Mouse (Mus musculus) ES-Bruce4 (cell line): ENCODE measurements around the gene Erg28. TPM values are rescaled to one million over a fixed set of nuclear protein-coding genes. Genes with fewer than 3 reads are reported as not detected.

Experiments
- H3K27ac ChIP-seq: 2 replicates; pipeline ENCODE4 v1.5.1; 2012; ENCODE audit warnings: low read length, inconsistent platforms; ENCODE audit not compliant: insufficient read depth
- H3K27me3 ChIP-seq: 2 replicates; pipeline ENCODE4 v1.6.1; 2012; ENCODE audit warnings: mild to moderate bottlenecking, low read length, inconsistent platforms; ENCODE audit not compliant: control insufficient read depth, poor library complexity, insufficient read depth, severe bottlenecking
- H3K36me3 ChIP-seq: 2 replicates; pipeline ENCODE4 v1.6.1; 2012; ENCODE audit warnings: inconsistent platforms, mild to moderate bottlenecking, low read length, moderate library complexity; ENCODE audit not compliant: control insufficient read depth, poor library complexity, insufficient read depth, severe bottlenecking
- H3K4me1 ChIP-seq: one replicate; pipeline ENCODE4 v1.8.1; 2011; ENCODE audit warnings: low read length; ENCODE audit not compliant: control insufficient read depth, insufficient read depth
- H3K4me3 ChIP-seq: 2 replicates; pipeline ENCODE4 v1.5.1; 2011; ENCODE audit warnings: low read depth, mild to moderate bottlenecking, low read length
- H3K9ac ChIP-seq: 2 replicates; pipeline ENCODE4 v1.6.1; 2012; ENCODE audit warnings: low read depth, mild to moderate bottlenecking, inconsistent platforms; ENCODE audit not compliant: poor library complexity, severe bottlenecking
- H3K9me3 ChIP-seq: replicated peaks from 2 replicates; pipeline ENCODE4 v1.6.1; 2012; ENCODE audit warnings: mild to moderate bottlenecking, low read length, inconsistent platforms; ENCODE audit not compliant: control insufficient read depth, poor library complexity, insufficient read depth, severe bottlenecking
- CTCF ChIP-seq: IDR thresholded peaks from one replicate; pipeline ENCODE4 v1.8.1; 2011; ENCODE audit warnings: low read depth, low read length
- EP300 ChIP-seq: IDR thresholded peaks from 2 replicates; pipeline ENCODE4 v1.6.1; 2011; ENCODE audit warnings: low read depth, low read length; ENCODE audit not compliant: insufficient read depth
- POLR2A ChIP-seq: IDR thresholded peaks from one replicate; pipeline ENCODE4 v1.8.1; 2011; ENCODE audit warnings: low read length; ENCODE audit not compliant: insufficient read depth
- polyA plus RNA-seq: library from polyadenylated mRNA; stranded (reverse); fragments of >200 nt; gene quantifications from 2 replicates; pipeline ENCODE4 v1.2.4, GENCODE M21; 2011; ENCODE audit warnings: low read depth; ENCODE audit not compliant: missing spikeins, insufficient read depth, insufficient read length

Erg28 gene
- polyA plus RNA-seq, 1 experiment = 99.3 TPM

DNA sequence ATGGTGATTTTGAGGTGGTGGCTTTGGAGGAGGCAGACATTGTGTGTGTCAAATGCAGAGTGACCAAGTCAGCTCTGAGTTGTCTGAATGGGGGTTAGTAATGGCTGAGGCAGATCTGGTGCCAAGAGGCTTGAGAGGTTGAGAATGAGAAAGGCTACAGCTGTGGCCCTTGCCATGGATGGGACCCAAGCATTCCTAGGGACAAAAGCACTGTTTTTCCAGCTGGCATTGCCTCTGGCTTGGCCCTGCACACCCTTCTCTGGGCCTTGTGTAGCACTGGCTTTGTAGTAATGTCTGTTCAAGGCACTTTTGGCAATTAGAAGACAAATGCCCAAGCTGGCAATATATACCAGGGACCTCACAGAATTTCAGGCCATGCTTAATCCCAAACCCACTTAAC is 13.4 kb downstream of the Erg28 start:
- H3K9ac ChIP-seq = no peak overlapping the region
- no peak overlapping the region for H3K4me3 ChIP-seq
- H3K36me3 ChIP-seq = peaks cover 4% of the 10 kb centered on the region; the same call in 1 of the 2 replicates
- H3K27ac ChIP-seq = no peak overlapping the region
- peaks cover 10% of the 10 kb centered on the region; the same call in 1 of the 2 replicates for H3K9me3 ChIP-seq
- no peaks in the 10 kb centered on the region for H3K4me1 ChIP-seq
- TF ChIP-seq EP300 (no peak), POLR2A (no peak), CTCF (no peak)
- H3K27me3 ChIP-seq = no peaks in the 10 kb centered on the region

DNA sequence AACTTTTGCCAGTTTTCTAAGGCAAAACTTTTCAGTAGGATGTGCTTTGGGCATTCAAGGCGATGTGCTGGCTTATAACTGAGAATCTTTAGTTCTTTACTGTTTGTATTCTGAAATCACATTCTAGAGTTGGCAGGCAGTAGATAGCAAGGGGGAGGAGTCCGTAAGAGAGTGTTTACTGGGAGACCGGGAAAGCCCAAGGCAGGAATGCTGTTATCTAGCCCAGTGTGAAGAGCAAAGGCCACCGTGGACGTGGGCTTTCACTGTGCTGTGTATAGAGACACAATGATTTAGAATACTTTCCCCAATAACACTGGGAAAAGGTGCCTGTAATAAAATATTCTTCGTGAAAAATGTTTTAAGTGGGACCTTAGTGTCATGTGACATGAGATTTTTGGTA is 14.6 kb downstream of the Erg28 start:
- Histone ChIP-seq H3K9me3 (peaks cover 10% of the 10 kb centered on the region; the same call in 1 of the 2 replicates), H3K4me1 (no peaks in the 10 kb centered on the region), H3K4me3 (no peak overlapping the region), H3K36me3 (no peaks in the 10 kb centered on the region), H3K27ac (no peak overlapping the region), H3K27me3 (no peaks in the 10 kb centered on the region), H3K9ac (no peak overlapping the region)
- TF ChIP-seq POLR2A (no peak), EP300 (no peak), CTCF (no peak)

DNA sequence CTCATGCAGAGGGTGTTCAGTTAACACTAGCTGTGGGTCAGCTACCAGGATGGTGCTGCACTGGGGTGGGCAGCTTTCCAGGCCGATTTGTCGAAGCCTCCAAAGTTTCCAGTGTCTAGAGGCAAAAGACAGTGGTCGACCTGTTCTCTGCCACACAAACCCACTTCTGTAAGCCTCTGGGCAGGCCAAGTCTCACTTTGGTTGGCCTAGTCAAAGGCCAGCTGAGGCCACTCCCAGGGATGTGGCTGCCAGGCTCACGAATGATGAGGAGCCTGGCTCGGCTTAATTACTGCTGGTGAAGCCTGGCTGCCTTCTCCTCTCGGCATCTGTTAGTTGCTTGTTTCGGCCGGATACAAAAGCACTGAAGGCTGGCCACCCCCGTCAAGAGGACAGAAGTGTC is 24.3 kb downstream of the Erg28 start:
- no peak overlapping the region for H3K27ac ChIP-seq
- no peaks in the 10 kb centered on the region for H3K27me3 ChIP-seq
- no peak overlapping the region for H3K9ac ChIP-seq
- no peaks in the 10 kb centered on the region for H3K9me3 ChIP-seq
- no peaks in the 10 kb centered on the region for H3K4me1 ChIP-seq
- H3K4me3 ChIP-seq = no peak overlapping the region
- no peaks in the 10 kb centered on the region for H3K36me3 ChIP-seq
- TF ChIP-seq EP300 (no peak), CTCF (no peak), POLR2A (no peak)

DNA sequence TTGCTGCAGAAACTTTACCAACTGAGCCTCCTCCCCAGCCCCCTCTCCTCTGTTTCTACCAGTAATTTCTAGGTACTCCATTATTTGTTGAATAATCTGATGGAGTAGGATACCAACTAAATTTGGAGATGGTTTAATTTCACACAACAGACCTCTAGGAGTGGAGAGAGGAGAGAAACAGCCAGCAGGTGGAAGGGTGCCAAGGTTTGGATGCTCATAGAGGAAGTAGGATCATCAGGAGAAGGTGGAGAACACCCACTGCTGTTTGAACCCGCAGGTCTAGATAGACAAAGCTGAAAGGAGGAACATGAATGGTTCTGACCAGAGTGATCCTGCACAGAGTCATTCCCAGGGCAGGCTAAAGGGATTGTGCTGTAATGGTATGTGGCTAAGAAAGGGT is 28.8 kb downstream of the Erg28 start:
- no peaks in the 10 kb centered on the region for H3K36me3 ChIP-seq
- no peak overlapping the region for H3K9ac ChIP-seq
- no peaks in the 10 kb centered on the region for H3K4me1 ChIP-seq
- TF ChIP-seq EP300 = no peak
- TF ChIP-seq POLR2A = no peak
- TF ChIP-seq CTCF = no peak
- no peak overlapping the region for H3K27ac ChIP-seq
- no peak overlapping the region for H3K4me3 ChIP-seq
- H3K9me3 ChIP-seq = no peaks in the 10 kb centered on the region
- no peaks in the 10 kb centered on the region for H3K27me3 ChIP-seq

DNA sequence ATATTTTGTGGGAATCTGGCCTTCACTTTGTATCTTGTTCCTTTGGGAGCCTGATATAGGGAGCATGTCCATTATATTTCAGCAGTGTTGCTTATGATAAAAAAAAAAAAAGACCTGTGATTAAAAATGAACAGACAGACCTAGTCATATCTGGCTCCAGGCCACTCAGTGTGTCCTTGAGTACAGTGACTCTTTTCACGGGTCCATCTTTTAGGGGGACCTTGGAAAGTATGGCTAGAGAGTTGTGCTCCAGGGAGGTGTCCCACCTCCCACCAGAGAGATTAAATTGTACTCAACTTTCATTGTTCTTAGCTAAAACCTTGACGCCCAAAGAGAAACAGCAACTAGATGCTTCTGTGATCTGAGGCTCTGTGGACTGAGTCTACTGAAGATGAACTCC is 30.3 kb downstream of the Erg28 start:
- H3K36me3 ChIP-seq = no peaks in the 10 kb centered on the region
- no peak overlapping the region for H3K27ac ChIP-seq
- TF ChIP-seq CTCF = no peak
- no peak for TF ChIP-seq EP300
- TF ChIP-seq POLR2A = no peak
- H3K27me3 ChIP-seq = no peaks in the 10 kb centered on the region
- 0 out of 2 replicates have a peak, but pooled peaks cover 4% of the 10 kb centered on the region for H3K9me3 ChIP-seq
- no peak overlapping the region for H3K4me3 ChIP-seq
- no peaks in the 10 kb centered on the region for H3K4me1 ChIP-seq
- no peak overlapping the region for H3K9ac ChIP-seq

DNA sequence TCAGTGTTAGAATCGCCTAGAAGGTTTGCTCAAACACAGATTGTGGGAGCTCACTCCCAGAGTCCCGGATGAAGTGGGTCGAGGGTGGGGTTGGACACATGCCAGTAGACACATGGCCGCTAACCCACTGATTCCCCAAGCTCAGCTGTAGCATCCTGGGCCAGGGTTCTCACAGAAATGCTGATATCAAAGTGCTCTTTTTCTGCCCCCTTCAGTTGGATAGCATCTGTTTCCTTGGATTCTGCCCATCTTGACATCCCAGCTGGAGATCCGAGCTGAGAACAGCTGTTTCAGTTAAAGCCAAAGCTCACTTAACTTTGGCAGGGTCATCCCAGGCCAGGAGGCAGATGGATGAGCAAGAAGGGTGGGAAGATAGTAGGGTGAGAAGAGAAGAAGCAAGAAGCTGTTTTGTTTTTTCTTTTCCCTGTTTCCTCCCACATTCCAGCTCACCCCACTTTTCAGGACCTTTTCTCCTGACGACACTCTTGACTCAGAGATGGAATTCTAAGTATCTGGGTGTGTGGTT is 31.5 kb downstream of the Erg28 start:
- H3K27ac ChIP-seq = no peak overlapping the region
- H3K9me3 ChIP-seq = 0 out of 2 replicates have a peak, but pooled peaks cover 4% of the 10 kb centered on the region
- no peaks in the 10 kb centered on the region for H3K4me1 ChIP-seq
- no peaks in the 10 kb centered on the region for H3K36me3 ChIP-seq
- no peak for TF ChIP-seq CTCF
- TF ChIP-seq EP300 = no peak
- TF ChIP-seq POLR2A = no peak
- H3K4me3 ChIP-seq = no peak overlapping the region
- H3K27me3 ChIP-seq = no peaks in the 10 kb centered on the region
- H3K9ac ChIP-seq = no peak overlapping the region
